Mouse (Mus musculus) thymus, postnatal 36 days (tissue): ENCODE measurements around the gene Rprd2.
A peak's percentile ranks its signal among the peaks of the same experiment; 100 is the strongest.
"Not testable (repeated sequence)": the region's sequence is repeated elsewhere in the genome, so short reads cannot be mapped to it uniquely, and the experiment has no call there.

Source experiments
- DNase-seq, 2 experiments: peaks; one replicate each; pipeline ENCODE4 v3.0.0; 2022; ENCODE audit warnings: mixed read lengths in 2 of 2

Gene Rprd2

GRCm38 (mm10) chr3:95816681-95817080 is 2.0 kb downstream of the Rprd2 start:
- no peak for DNase-seq

- DNase-seq = no peak
These were observed 10.3 kb downstream of the Rprd2 start for GRCm38 (mm10) chr3:95808384-95808783.

- not testable (repeated sequence) for DNase-seq
These were observed 11.0 kb downstream of the Rprd2 start for GRCm38 (mm10) chr3:95807630-95808029.

- no peak for DNase-seq
These were observed 12.0 kb downstream of the Rprd2 start for GRCm38 (mm10) chr3:95806677-95807076.

- DNase-seq = no peak
These were observed 14.8 kb downstream of the Rprd2 start for GRCm38 (mm10) chr3:95803851-95804250.

GRCm38 (mm10) chr3:95798756-95799155 is 19.9 kb downstream of the Rprd2 start:
- no peak for DNase-seq

- DNase-seq = no peak
These were observed 24.4 kb downstream of the Rprd2 start for GRCm38 (mm10) chr3:95794299-95794698.

- DNase-seq = no peak
These were observed 25.0 kb downstream of the Rprd2 start for GRCm38 (mm10) chr3:95793662-95794061.

GRCm38 (mm10) chr3:95785501-95785900 is 33.2 kb downstream of the Rprd2 start:
- no peak for DNase-seq

GRCm38 (mm10) chr3:95771985-95772384 is 46.7 kb downstream of the Rprd2 start:
- DNase-seq = peak; percentile 30 to 33

GRCm38 (mm10) chr3:95765534-95765933 is 53.1 kb downstream of the Rprd2 start:
- no peak for DNase-seq

GRCm38 (mm10) chr3:95763811-95764210 is 54.9 kb downstream of the Rprd2 start:
- DNase-seq = no peak

- no peak for DNase-seq
These were observed 55.7 kb downstream of the Rprd2 start for GRCm38 (mm10) chr3:95762961-95763360.

GRCm38 (mm10) chr3:95761771-95762170 is 56.9 kb downstream of the Rprd2 start:
- no peak for DNase-seq

GRCm38 (mm10) chr3:95760656-95761055 is 58.0 kb downstream of the Rprd2 start:
- no peak for DNase-seq

GRCm38 (mm10) chr3:95760106-95760505 is 58.6 kb downstream of the Rprd2 start, which contains the start of gene Tars2:
Tars2 (minus strand) TSS chr3:95760206.
- DNase-seq = no peak

- no peak for DNase-seq
These were observed 60.0 kb downstream of the Rprd2 start for GRCm38 (mm10) chr3:95758467-95759218.

- no peak for DNase-seq
These were observed 61.9 kb downstream of the Rprd2 start for GRCm38 (mm10) chr3:95756808-95757207.

- DNase-seq = peak; percentile 88 to 91
These were observed 64.1 kb downstream of the Rprd2 start for GRCm38 (mm10) chr3:95754345-95755206.

- DNase-seq = no peak
These were observed 65.7 kb downstream of the Rprd2 start for GRCm38 (mm10) chr3:95752935-95753334.

GRCm38 (mm10) chr3:95740406-95740805 is 78.3 kb downstream of the Rprd2 start:
- DNase-seq = peak; percentile 18 to 44

- DNase-seq = peak; percentile 34 to 42
These were observed 79.1 kb downstream of the Rprd2 start, which contains the start of gene Ecm1 for GRCm38 (mm10) chr3:95739353-95740104. Ecm1 (minus strand) TSS chr3:95739569.
